Mouse (Mus musculus) G1E (cell line): ENCODE results near the gene Prmt1. TPM values are rescaled to one million over a fixed set of nuclear protein-coding genes. Genes with fewer than 3 reads are reported as not detected.

Source experiments
- ATAC-seq: 2 replicates; pipeline ENCODE4 v1.8.0; 2016; ENCODE audit warnings: mild to moderate bottlenecking; ENCODE audit not compliant: insufficient number of reproducible peaks, poor library complexity, low FRiP score, severe bottlenecking; ENCODE audit errors: extremely low read depth
- DNase-seq: peaks from one replicate; pipeline ENCODE4 v3.0.0; 2012; ENCODE audit warnings: low spot score
- H3K27me3 ChIP-seq: 2 replicates; pipeline ENCODE4 v1.6.1; 2012; ENCODE audit warnings: mild to moderate bottlenecking, low read length, inconsistent platforms; ENCODE audit not compliant: insufficient read depth
- H3K36me3 ChIP-seq: replicated peaks from 2 replicates; pipeline ENCODE3; 2012; ENCODE audit warnings: mild to moderate bottlenecking, inconsistent platforms
- H3K4me1 ChIP-seq: 2 replicates; pipeline ENCODE4 v1.6.1; 2012; ENCODE audit warnings: low read depth, low read length, inconsistent platforms, mixed read lengths; ENCODE audit not compliant: insufficient read depth
- H3K4me3 ChIP-seq: 2 replicates; pipeline ENCODE4 v1.5.1; 2012; ENCODE audit warnings: low read depth, mild to moderate bottlenecking, inconsistent platforms, low read length, moderate library complexity, mixed read lengths
- H3K9me3 ChIP-seq: replicated peaks from 2 replicates; pipeline ENCODE4 v1.6.1; 2012; ENCODE audit warnings: inconsistent platforms
- CTCF ChIP-seq: IDR thresholded peaks from 2 replicates; pipeline ENCODE4 v1.5.1; 2012; ENCODE audit warnings: low read depth, low read length, inconsistent platforms, mixed read lengths
- GATA1 ChIP-seq: IDR thresholded peaks from 2 replicates; pipeline ENCODE4 v1.6.1; 2012; ENCODE audit warnings: borderline replicate concordance, low read length, inconsistent platforms, mixed read lengths
- GATA2 ChIP-seq: IDR thresholded peaks from 2 replicates; pipeline ENCODE4 v1.6.1; 2012; ENCODE audit warnings: low read depth, low read length, inconsistent platforms, borderline replicate concordance
- POLR2AphosphoS5 ChIP-seq: IDR thresholded peaks from 2 replicates; pipeline ENCODE4 v1.6.1; 2012; ENCODE audit warnings: low read depth, low read length, inconsistent platforms; ENCODE audit not compliant: insufficient replicate concordance
- TAL1 ChIP-seq: conservative IDR thresholded peaks from 2 replicates; pipeline ENCODE4 v1.6.1; 2012; ENCODE audit warnings: low read depth, low read length, inconsistent platforms, mixed read lengths
- polyA plus RNA-seq: library from polyadenylated mRNA; stranded (reverse); fragments of >175 nt; gene quantifications from 2 replicates; pipeline ENCODE4 v1.2.3, GENCODE M21; 2012
- total RNA-seq, 2 experiments: library from RNA; stranded (forward) in 1 of 2; stranded (reverse) in 1 of 2; fragments of 200-1000 nt in 1 of 2; fragments of >200 nt in 1 of 2; fragmentation: Nextera tagmentation in 1 of 2; gene quantifications; 2 replicates each; pipeline ENCODE4 v1.2.3; 2014 to 2017

Prmt1 gene
- total and polyA plus RNA-seq, 3 experiments: 97.2 to 169 (median 105) TPM

- TF ChIP-seq TAL1: no peak
- no peak for TF ChIP-seq CTCF
- TF ChIP-seq GATA1: no peak
- TF ChIP-seq POLR2AphosphoS5: no peak
- TF ChIP-seq GATA2: no peak
- Histone ChIP-seq H3K27me3 (peaks cover 56% of the 10 kb centered on the region), H3K4me1 (peaks cover 37% of the 10 kb centered on the region), H3K4me3 (no peak overlapping the region), H3K9me3 (no peaks in the 10 kb centered on the region), H3K36me3 (no peaks in the 10 kb centered on the region)
- ATAC-seq: no peak
- DNase-seq: no peak
These were observed 19.7 kb downstream of the Prmt1 start for GRCm38 (mm10) chr7:44966638-44967037.

- TF ChIP-seq GATA1 (no peak), POLR2AphosphoS5 (no peak), CTCF (no peak), TAL1 (no peak), GATA2 (no peak)
- peaks cover 40% of the 10 kb centered on the region for H3K4me1 ChIP-seq
- H3K36me3 ChIP-seq: no peaks in the 10 kb centered on the region
- H3K27me3 ChIP-seq: peaks cover 55% of the 10 kb centered on the region
- H3K9me3 ChIP-seq: no peaks in the 10 kb centered on the region
- no peak overlapping the region for H3K4me3 ChIP-seq
- DNase-seq (no peak), ATAC-seq (no peak)
These were observed 20.4 kb downstream of the Prmt1 start for GRCm38 (mm10) chr7:44965975-44966374.

- Histone ChIP-seq H3K4me1 (peaks cover 45% of the 10 kb centered on the region), H3K4me3 (no peak overlapping the region), H3K9me3 (no peaks in the 10 kb centered on the region), H3K36me3 (no peaks in the 10 kb centered on the region), H3K27me3 (peaks cover 51% of the 10 kb centered on the region)
- no peak for DNase-seq
- ATAC-seq: no peak
- TF ChIP-seq GATA1 (no peak), POLR2AphosphoS5 (no peak), GATA2 (no peak), TAL1 (no peak), CTCF (no peak)
These were observed 21.4 kb downstream of the Prmt1 start for GRCm38 (mm10) chr7:44964990-44965389.

- no peak for ATAC-seq
- peaks cover 61% of the 10 kb centered on the region for H3K4me1 ChIP-seq
- H3K27me3 ChIP-seq: peaks cover 50% of the 10 kb centered on the region
- DNase-seq: no peak
- no peaks in the 10 kb centered on the region for H3K36me3 ChIP-seq
- TF ChIP-seq POLR2AphosphoS5 (no peak), CTCF (no peak), GATA1 (no peak)
- H3K9me3 ChIP-seq: no peaks in the 10 kb centered on the region
- peak overlapping the region; percentile 40; the same call in 1 of the 2 replicates for H3K4me3 ChIP-seq
These were observed 23.5 kb downstream of the Prmt1 start for GRCm38 (mm10) chr7:44962831-44963230.

GRCm38 (mm10) chr7:44962337-44962736 is 24.0 kb downstream of the Prmt1 start:
- DNase-seq (no peak), ATAC-seq (no peak)
- TF ChIP-seq TAL1: no peak
- no peak for TF ChIP-seq POLR2AphosphoS5
- TF ChIP-seq GATA2: no peak
- no peak for TF ChIP-seq CTCF
- no peak for TF ChIP-seq GATA1
- H3K4me1 ChIP-seq: peaks cover 64% of the 10 kb centered on the region
- no peaks in the 10 kb centered on the region for H3K36me3 ChIP-seq
- H3K27me3 ChIP-seq: peaks cover 53% of the 10 kb centered on the region
- H3K4me3 ChIP-seq: peak overlapping the region; percentile 40; the same call in 1 of the 2 replicates
- H3K9me3 ChIP-seq: no peaks in the 10 kb centered on the region

GRCm38 (mm10) chr7:44960512-44960910 is 25.9 kb downstream of the Prmt1 start:
- no peak for ATAC-seq

More at GRCm38 (mm10) chr7:44960512-44960910, 25.9 kb downstream of the Prmt1 start:
- H3K4me1 ChIP-seq: peaks cover 62% of the 10 kb centered on the region
- TF ChIP-seq GATA2 (no peak), GATA1 (no peak), POLR2AphosphoS5 (no peak), CTCF (no peak), TAL1 (no peak)
- H3K36me3 ChIP-seq: no peaks in the 10 kb centered on the region
- H3K9me3 ChIP-seq: no peaks in the 10 kb centered on the region
- no peak overlapping the region for H3K4me3 ChIP-seq
- no peak for DNase-seq
- peaks cover 45% of the 10 kb centered on the region for H3K27me3 ChIP-seq
